Mouse (Mus musculus) CH12.LX (cell line): Measurements from ENCODE around the gene Pcca.

Source experiments
- CTCF ChIP-seq, 2 experiments: IDR thresholded peaks in 1 of 2; conservative IDR thresholded peaks in 1 of 2; 2 replicates each; pipeline ENCODE4 v1.5.1; 2011 to 2012; ENCODE audit warnings: low read depth in 2 of 2, low read length in 2 of 2, improper control_type of control experiment in 1 of 2, inconsistent platforms in 1 of 2, mild to moderate bottlenecking in 1 of 2, moderate library complexity in 1 of 2
- EP300 ChIP-seq: IDR thresholded peaks from 2 replicates; pipeline ENCODE4 v1.6.1; 2011; ENCODE audit warnings: low read length, improper control_type of control experiment
- GABPA ChIP-seq: IDR thresholded peaks from 2 replicates; pipeline ENCODE4 v1.6.1; 2012; ENCODE audit warnings: low read depth, low read length, improper control_type of control experiment, inconsistent platforms; ENCODE audit not compliant: insufficient replicate concordance
- IRF4 ChIP-seq: IDR thresholded peaks from 2 replicates; pipeline ENCODE4 v1.6.1; 2014; ENCODE audit warnings: low read depth, mild to moderate bottlenecking, inconsistent platforms, low read length, improper control_type of control experiment
- KAT2A ChIP-seq: IDR thresholded peaks from 2 replicates; pipeline ENCODE4 v1.6.1; 2012; ENCODE audit warnings: low read length, improper control_type of control experiment, inconsistent platforms; ENCODE audit not compliant: insufficient replicate concordance
- MAFK ChIP-seq: IDR thresholded peaks from 2 replicates; pipeline ENCODE4 v1.6.1; 2011; ENCODE audit warnings: low read length, improper control_type of control experiment; ENCODE audit not compliant: insufficient replicate concordance
- MAX ChIP-seq: IDR thresholded peaks from 2 replicates; pipeline ENCODE4 v1.6.1; 2011; ENCODE audit warnings: low read length, improper control_type of control experiment
- POLR2A ChIP-seq: IDR thresholded peaks from 2 replicates; pipeline ENCODE4 v1.6.1; 2011; ENCODE audit warnings: low read depth, mild to moderate bottlenecking, improper control_type of control experiment, low read length
- RCOR1 ChIP-seq: conservative IDR thresholded peaks from 2 replicates; pipeline ENCODE4 v1.6.1; 2012; ENCODE audit warnings: low read depth, mild to moderate bottlenecking, inconsistent platforms, low read length, improper control_type of control experiment
- SMC3 ChIP-seq: IDR thresholded peaks from 2 replicates; pipeline ENCODE4 v1.6.1; 2011; ENCODE audit warnings: low read depth, low read length, improper control_type of control experiment
- TCF12 ChIP-seq: IDR thresholded peaks from 2 replicates; pipeline ENCODE4 v1.6.1; 2014; ENCODE audit warnings: low read depth, mild to moderate bottlenecking, inconsistent platforms, low read length, improper control_type of control experiment
- ZC3H11A ChIP-seq: IDR thresholded peaks from 2 replicates; pipeline ENCODE4 v1.6.1; 2012; ENCODE audit warnings: low read depth, mild to moderate bottlenecking, inconsistent platforms, low read length, improper control_type of control experiment

DNA sequence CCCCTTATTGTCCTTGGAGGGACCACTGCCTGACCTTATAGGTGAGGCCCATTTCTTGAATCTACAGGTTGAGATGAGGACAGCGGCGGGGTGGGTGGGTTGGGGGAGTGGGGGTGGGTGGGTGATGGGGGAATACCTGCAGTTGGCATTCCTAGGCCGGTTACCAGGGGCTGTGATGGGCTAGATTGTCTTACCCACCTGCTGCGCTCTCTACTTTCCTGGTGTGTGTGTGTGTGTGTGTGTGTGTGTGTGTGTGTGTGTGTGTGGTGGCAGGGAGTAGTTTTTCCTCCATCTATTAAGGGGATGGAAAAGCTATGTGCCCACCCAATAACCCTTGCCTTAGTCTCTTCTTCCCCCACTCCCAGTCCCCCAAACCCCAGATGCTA lies 49.7 kb upstream of the Pcca start:
- no peak for TF ChIP-seq IRF4
- TF ChIP-seq EP300 = no peak
- no peak for TF ChIP-seq KAT2A
- TF ChIP-seq GABPA = no peak
- no peak for TF ChIP-seq POLR2A
- TF ChIP-seq CTCF (conservative IDR thresholded peaks at IDR 0.05 in 1 of 2, IDR thresholded peaks at IDR 0.05 in 1 of 2; ENCODE audit: low read depth in 2 of 2, low read length in 2 of 2) = no peak
- no peak for TF ChIP-seq MAX
- TF ChIP-seq ZC3H11A = no peak
- no peak for TF ChIP-seq RCOR1
- no peak for TF ChIP-seq TCF12
- no peak for TF ChIP-seq SMC3
- TF ChIP-seq MAFK = no peak
